Mouse (Mus musculus) intestine, embryonic 14.5 days (tissue): ENCODE measurements around the gene Gm11541. TPM values are rescaled to one million over a fixed set of nuclear protein-coding genes. Genes with fewer than 3 reads are reported as not detected.
"Not testable (repeated sequence)": the region's sequence is repeated elsewhere in the genome, so short reads cannot be mapped to it uniquely, and the experiment has no call there.

ENCODE experiments used
- ATAC-seq: fragments of 200-750 bp; cut with Nextera tagmentation; replicated peaks from 2 replicates; pipeline ENCODE4 v1.8.0; 2017; ENCODE audit warnings: low read depth, moderate number of reproducible peaks, moderate TSS enrichment, moderate library complexity; ENCODE audit not compliant: low FRiP score, low TSS enrichment
- DNase-seq: peaks from one replicate; pipeline ENCODE4 v3.0.0-alpha.2; 2018; ENCODE audit warnings: low spot score
- H3K27ac ChIP-seq: fragments of 300-500 bp; sonication (generic); 2 replicates; pipeline ENCODE4 v1.5.1; 2014; ENCODE audit warnings: low read depth, mild to moderate bottlenecking, control low read depth
- H3K27me3 ChIP-seq: fragments of 300-500 bp; sonication (generic); replicated peaks from 2 replicates; pipeline ENCODE4 v1.6.1; 2014; ENCODE audit warnings: low read length, control low read depth; ENCODE audit not compliant: control insufficient read depth, insufficient read depth
- H3K36me3 ChIP-seq: fragments of 300-500 bp; sonication (generic); 2 replicates; pipeline ENCODE4 v1.6.1; 2014; ENCODE audit warnings: low read length, control low read depth; ENCODE audit not compliant: control insufficient read depth, insufficient read depth
- H3K4me1 ChIP-seq: fragments of 300-500 bp; sonication (generic); replicated peaks from 2 replicates; pipeline ENCODE4 v1.6.1; 2014; ENCODE audit warnings: low read length, control low read depth, mixed read lengths; ENCODE audit not compliant: control insufficient read depth, insufficient read depth
- H3K4me2 ChIP-seq: fragments of 300-500 bp; sonication (generic); 2 replicates; pipeline ENCODE4 v1.6.1; 2014; ENCODE audit warnings: low read length
- H3K4me3 ChIP-seq: fragments of 300-500 bp; sonication (generic); 2 replicates; pipeline ENCODE4 v1.5.1; 2014; ENCODE audit warnings: low read depth, low read length, control low read depth, mixed read lengths
- H3K9ac ChIP-seq: fragments of 300-500 bp; sonication (generic); 2 replicates; pipeline ENCODE4 v1.6.1; 2014; ENCODE audit warnings: mild to moderate bottlenecking, low read length
- H3K9me3 ChIP-seq: fragments of 300-500 bp; sonication (generic); 2 replicates; pipeline ENCODE4 v1.6.1; 2016; ENCODE audit warnings: low read length, control low read depth; ENCODE audit not compliant: control insufficient read depth
- WGBS: fragments of 180-500 bp; shearing (Covaris S2); extraction: QIAGEN DNeasy Blood & Tissue Kit; methylation state at CpG from one replicate; pipeline ENCODE4 v1.1.7; 2014; 5-methylcytosine and 5-hydroxymethylcytosine counted together
- polyA plus RNA-seq: library from polyadenylated mRNA; unstranded; fragments of >200 nt; fragmentation: Nextera tagmentation; extraction: Ambion mirVana; gene quantifications from 2 replicates; pipeline ENCODE4 v1.2.1, GENCODE M21; 2014

Gene Gm11541
- polyA plus RNA-seq, 1 experiment from 2014 or later = 0.89 TPM

DNA sequence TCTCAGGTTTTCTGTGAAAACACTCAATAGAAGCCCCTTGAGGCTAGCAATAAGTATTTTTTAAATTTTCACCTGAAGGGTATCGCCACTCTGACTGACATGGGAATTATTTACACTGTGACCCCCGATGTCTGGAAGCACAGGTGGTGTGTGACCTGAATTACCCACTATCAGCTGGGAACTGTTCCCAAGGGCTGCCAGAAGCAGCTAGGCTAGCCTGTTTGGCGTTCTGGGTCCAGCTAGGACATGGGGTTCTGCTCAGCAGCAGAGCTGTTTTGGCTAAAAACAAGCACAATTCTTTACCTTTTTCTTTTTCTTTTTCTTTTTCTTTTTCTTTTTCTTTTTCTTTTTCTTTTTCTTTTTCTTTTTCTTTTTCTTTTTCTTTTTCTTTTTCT lies 2.1 kb downstream of the Gm11541 start:
- H3K27me3 ChIP-seq = no peaks in the 10 kb centered on the region
- DNase-seq = no peak
- peaks cover 3% of the 10 kb centered on the region; the same call in 1 of the 2 replicates for H3K9me3 ChIP-seq
- no peak for ATAC-seq
- 33% methylated on average over 3 of the region's 3 CpGs for WGBS
- H3K36me3 ChIP-seq = no peaks in the 10 kb centered on the region
- H3K4me2 ChIP-seq = peak overlapping the region; percentile 35; the same call in 1 of the 2 replicates
- peak overlapping the region; percentile 59; the same call in 1 of the 2 replicates for H3K27ac ChIP-seq
- no peak overlapping the region for H3K4me3 ChIP-seq
- H3K4me1 ChIP-seq = peaks cover 21% of the 10 kb centered on the region; the same call in 1 of the 2 replicates
- H3K9ac ChIP-seq = no peak overlapping the region

DNA sequence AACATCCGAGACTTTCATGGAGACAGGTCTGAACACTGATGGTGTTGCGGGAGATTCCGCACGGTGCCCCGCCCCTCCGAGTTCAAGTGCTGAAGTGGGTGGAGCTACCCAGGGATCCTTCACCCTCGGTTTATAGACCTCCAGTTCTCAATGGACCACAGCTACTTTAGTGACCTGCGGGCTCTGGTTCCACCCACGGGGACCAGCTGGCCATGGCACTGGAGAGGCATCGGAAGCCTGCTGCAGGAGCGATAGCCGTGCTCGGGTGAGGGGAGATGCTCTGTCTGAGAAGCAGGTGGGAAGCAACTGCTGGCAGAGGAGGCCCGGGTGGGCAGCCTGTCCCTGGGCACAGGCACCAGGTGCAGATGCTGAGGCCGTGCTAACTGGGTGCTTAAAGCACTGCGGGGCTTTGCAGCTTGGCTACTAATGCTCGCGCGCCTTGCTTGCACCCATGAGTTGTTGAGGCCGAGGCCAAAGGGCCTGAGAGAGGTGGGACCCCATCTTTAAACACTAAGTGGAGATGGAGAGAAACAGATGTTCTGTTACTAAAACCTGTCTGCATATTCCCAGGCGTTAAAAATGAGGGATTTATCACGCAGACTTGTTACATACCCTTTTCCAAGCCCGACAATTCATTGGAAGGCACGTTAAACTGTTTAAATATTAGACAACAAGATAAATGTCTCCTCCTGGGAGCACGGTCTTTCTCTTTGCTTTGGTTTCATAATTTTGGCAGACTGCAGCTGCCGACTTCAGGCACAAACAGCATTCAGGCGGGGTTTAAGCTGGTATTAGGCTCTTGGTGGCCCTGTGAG lies 2.7 kb downstream of the Gm11541 start:
- peak overlapping the region; percentile 35 for H3K4me2 ChIP-seq
- ATAC-seq (no peak), DNase-seq (peak; percentile 57)
- peak overlapping the region; percentile 59 for H3K27ac ChIP-seq
- peaks cover 21% of the 10 kb centered on the region; the same call in 1 of the 2 replicates for H3K4me1 ChIP-seq
- no peak overlapping the region for H3K9ac ChIP-seq
- no peaks in the 10 kb centered on the region for H3K27me3 ChIP-seq
- H3K4me3 ChIP-seq = peak overlapping the region; percentile 17; the same call in 1 of the 2 replicates
- 25% methylated on average over 27 of the region's 27 CpGs for WGBS
- peaks cover 3% of the 10 kb centered on the region; the same call in 1 of the 2 replicates for H3K9me3 ChIP-seq
- no peaks in the 10 kb centered on the region for H3K36me3 ChIP-seq

DNA sequence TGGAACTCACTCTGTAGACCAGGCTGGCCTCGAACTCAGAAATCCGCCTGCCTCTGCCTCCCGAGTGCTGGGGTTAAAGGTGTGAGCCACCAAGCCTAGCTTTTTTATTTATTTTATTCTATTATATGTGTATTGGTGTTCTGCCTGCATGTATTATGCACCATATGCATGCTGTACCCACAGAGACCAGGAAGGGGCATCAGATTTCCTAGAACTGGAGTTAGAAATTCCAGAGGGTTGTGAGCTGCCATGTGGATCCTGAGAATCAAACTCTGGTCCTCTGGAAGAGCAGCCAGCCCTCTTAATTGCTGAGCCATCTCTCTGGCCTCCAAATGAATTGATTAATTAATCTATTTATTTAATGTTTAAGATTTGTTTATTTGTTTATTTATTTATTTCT lies 4.9 kb downstream of the Gm11541 start:
- Histone ChIP-seq H3K27me3 (no peaks in the 10 kb centered on the region), H3K4me1 (peaks cover 21% of the 10 kb centered on the region; the same call in 1 of the 2 replicates), H3K4me2 (no peak overlapping the region), H3K9me3 (no peaks in the 10 kb centered on the region), H3K4me3 (no peak overlapping the region), H3K27ac (no peak overlapping the region), H3K9ac (no peak overlapping the region), H3K36me3 (no peaks in the 10 kb centered on the region)
- WGBS = 93% methylated on average over 3 of the region's 3 CpGs
- DNase-seq (no peak), ATAC-seq (no peak)

DNA sequence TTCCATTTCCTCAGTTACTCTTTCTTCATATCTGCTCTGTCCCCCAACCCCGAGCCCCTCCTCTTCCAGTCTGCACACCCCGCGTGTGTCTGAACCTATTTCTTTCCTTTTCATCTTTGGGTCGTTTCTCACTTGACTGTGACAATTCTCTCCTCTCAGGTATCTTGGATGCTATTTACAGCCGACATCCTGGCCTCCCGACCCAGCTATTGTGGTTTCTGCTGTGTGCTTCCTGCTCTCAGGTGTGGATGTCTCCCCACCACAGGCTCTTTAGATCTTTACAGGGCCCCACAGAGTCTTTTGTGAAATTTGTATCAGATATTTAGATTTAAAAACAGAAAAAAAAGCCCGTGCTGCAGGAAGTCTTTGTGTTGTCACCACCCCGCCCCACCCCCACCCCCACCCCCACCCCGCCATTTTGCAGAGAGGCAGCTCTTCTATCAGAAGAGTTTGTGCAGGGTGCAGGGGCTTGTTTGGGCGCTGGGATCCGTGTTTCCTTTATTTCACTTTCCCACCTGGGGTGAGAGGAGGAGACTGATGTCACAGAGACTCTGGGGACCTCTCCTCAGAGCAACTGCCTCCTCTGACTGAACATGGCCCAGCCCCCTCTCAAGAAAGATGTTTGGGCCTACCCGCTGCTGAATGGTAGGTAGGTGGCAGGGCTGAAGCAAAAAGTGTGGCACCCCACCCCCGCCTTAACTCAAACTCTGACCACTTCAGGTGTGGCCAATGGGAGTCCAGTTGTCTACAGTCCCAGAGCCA lies 6.4 kb downstream of the Gm11541 start:
- H3K4me1 ChIP-seq = peaks cover 18% of the 10 kb centered on the region; the same call in 1 of the 2 replicates
- no peak overlapping the region for H3K4me2 ChIP-seq
- no peaks in the 10 kb centered on the region for H3K36me3 ChIP-seq
- H3K4me3 ChIP-seq = no peak overlapping the region
- H3K27me3 ChIP-seq = no peaks in the 10 kb centered on the region
- WGBS = 43% methylated on average over 13 of the region's 13 CpGs
- DNase-seq = no peak
- H3K27ac ChIP-seq = no peak overlapping the region
- ATAC-seq = no peak
- H3K9me3 ChIP-seq = no peaks in the 10 kb centered on the region
- H3K9ac ChIP-seq = no peak overlapping the region

DNA sequence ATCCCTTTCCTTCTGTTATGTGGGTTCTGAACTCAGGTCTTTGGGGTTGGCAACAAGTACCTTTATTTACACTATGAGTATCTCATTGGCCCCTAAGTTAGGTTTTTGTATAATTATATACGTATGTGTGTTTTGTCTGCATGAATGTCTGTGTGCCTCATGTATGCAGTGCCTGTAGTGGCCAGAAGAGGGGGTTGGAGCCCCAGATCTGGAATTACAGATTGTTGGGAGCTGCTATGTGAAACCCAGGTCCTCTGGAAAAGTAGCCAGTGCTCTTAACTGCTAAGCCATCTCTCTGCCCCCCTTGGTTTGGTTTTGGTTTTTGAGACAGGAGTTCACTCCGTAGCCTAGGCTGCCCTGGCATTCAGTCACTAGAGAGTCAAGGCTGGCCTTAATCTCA lies 7.2 kb downstream of the Gm11541 start:
- H3K9ac ChIP-seq = no peak overlapping the region
- H3K4me3 ChIP-seq = no peak overlapping the region
- H3K27me3 ChIP-seq = no peaks in the 10 kb centered on the region
- H3K4me1 ChIP-seq = peaks cover 14% of the 10 kb centered on the region; the same call in 1 of the 2 replicates
- no peak for ATAC-seq
- no peaks in the 10 kb centered on the region for H3K9me3 ChIP-seq
- H3K4me2 ChIP-seq = no peak overlapping the region
- WGBS = 78% methylated on average over 2 of the region's 2 CpGs
- DNase-seq = no peak
- H3K36me3 ChIP-seq = no peaks in the 10 kb centered on the region
- no peak overlapping the region for H3K27ac ChIP-seq

DNA sequence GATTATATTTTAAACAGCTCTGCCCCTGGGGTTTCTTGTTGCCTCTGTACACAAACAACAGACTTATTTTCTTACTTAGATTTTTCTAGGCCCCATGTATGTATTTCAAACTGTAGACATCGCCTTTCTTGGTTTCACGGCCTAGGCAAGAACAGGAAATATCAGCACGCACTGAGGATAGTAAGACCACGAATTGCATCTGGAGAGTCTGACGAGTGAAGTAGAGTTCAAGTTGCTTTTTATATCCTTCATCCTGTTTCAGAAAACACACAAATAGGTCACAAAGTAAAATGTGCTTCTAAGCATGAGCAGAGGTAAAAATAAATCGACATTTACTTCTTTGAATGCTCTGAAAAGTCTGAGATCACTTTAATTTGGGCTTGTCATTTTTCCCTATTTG lies 8.8 kb downstream of the Gm11541 start:
- WGBS = 75% methylated on average over 6 of the region's 6 CpGs
- no peak overlapping the region for H3K4me2 ChIP-seq
- H3K27me3 ChIP-seq = no peaks in the 10 kb centered on the region
- ATAC-seq (no peak), DNase-seq (no peak)
- no peaks in the 10 kb centered on the region for H3K4me1 ChIP-seq
- no peak overlapping the region for H3K4me3 ChIP-seq
- H3K9ac ChIP-seq = no peak overlapping the region
- H3K27ac ChIP-seq = no peak overlapping the region
- no peaks in the 10 kb centered on the region for H3K9me3 ChIP-seq
- H3K36me3 ChIP-seq = no peaks in the 10 kb centered on the region

DNA sequence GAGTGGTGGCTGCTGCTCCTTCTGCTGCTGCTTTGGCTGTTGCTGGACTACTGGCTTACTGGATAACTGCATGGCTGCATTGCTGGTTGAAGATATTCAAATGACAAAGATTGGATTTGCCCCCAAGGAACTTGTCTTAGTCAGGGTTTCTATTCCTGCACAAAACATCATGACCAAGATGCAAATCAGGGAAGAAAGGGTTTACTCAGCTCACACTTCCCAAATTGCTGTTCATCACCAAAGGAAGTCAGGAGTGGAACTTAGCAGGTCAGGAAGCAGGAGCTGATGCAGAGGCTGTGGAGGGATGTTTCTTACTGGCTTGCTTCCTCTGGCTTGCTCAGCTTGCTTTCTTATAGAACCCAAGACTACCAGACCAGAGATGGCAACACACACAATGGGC lies 11.8 kb downstream of the Gm11541 start:
- H3K4me3 ChIP-seq, H3K9me3 ChIP-seq, ATAC-seq, H3K4me1 ChIP-seq, H3K9ac ChIP-seq, H3K4me2 ChIP-seq, H3K27ac ChIP-seq, DNase-seq, H3K27me3 ChIP-seq, H3K36me3 ChIP-seq: not testable (repeated sequence)

DNA sequence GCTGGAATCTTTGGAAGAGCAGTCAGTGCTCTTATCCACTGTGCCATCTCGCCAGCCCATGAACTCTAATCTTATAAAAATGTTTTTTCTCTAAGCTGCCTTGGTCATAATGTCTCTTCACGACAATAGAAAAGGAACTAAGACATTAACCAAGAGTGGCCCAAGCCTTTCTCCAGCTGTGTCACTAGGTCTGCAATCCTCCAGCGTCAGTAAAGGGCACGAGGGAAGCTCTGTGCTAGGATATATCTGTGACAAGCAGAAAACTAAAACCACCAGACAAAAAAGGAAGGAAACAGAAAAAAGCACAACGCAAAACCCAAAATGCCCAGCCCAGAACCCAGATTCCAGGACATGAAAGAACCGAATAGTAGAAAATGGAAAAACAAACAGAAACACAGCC lies 17.1 kb downstream of the Gm11541 start:
- DNase-seq = no peak
- no peaks in the 10 kb centered on the region for H3K4me1 ChIP-seq
- 83% methylated on average over 6 of the region's 6 CpGs for WGBS
- no peak overlapping the region for H3K27ac ChIP-seq
- no peaks in the 10 kb centered on the region for H3K27me3 ChIP-seq
- H3K4me2 ChIP-seq = no peak overlapping the region
- ATAC-seq = no peak
- no peaks in the 10 kb centered on the region for H3K9me3 ChIP-seq
- H3K36me3 ChIP-seq = no peaks in the 10 kb centered on the region
- no peak overlapping the region for H3K9ac ChIP-seq
- no peak overlapping the region for H3K4me3 ChIP-seq
